ENCODE assay signal across 8 mouse cellular contexts in the genomic region with DNA sequence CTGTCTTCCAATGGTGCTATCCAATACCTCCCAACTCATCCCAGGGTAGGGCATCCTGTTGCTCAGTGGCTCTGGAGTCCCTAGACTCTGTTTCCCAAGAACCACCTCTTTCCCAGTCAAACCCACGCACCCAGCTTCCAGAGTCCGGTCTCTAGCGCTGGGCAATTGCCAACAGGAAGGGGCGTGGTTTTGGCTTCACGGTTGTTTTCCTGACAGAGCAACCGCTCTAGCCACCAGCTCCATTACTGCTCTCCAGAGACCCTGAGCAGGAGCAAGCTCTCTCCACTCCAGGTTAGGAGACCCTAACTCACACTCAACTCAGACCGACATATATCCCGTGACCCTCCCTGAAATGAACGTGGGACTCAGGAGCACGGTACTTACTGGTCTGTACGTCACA. TPM values are rescaled to one million over a fixed set of nuclear protein-coding genes. Genes with fewer than 3 reads are reported as not detected.
DNase-seq lines count a peak whose midpoint lies in the region; ATAC-seq lines count a peak whose summit lies in the region.

No protein-coding gene starts in this region.

- H3K36me3 ChIP-seq in forebrain, embryonic 13.5 days (ENCODE audit: poor library complexity, severe bottlenecking): no peaks in the 10 kb centered on the region

- H3K4me2 ChIP-seq in forebrain, embryonic 13.5 days: no peak overlapping the region

- DNase-seq in 416B (ENCODE audit: low read depth): peak; percentile 82
- peak; percentile 65 to 76 for DNase-seq in adrenal gland, adult 18-20 months (ENCODE audit: low spot score in 2 of 2)
- DNase-seq in heart, postnatal 36 days: peak; percentile 90 to 95
- peak; percentile 8 to 21 for DNase-seq in layer of hippocampus, postnatal 36 days
- peak; percentile 87 for DNase-seq in ovary, postnatal 36 days (ENCODE audit: low spot score)
- no peak for DNase-seq in left cerebral cortex, postnatal 25 days (ENCODE audit: low spot score in 2 of 2)

- peak; percentile 53 for ATAC-seq in erythroblast, adult 5-6 weeks (replicated peaks; ENCODE audit: low FRiP score, poor library complexity, severe bottlenecking)
- no peak for ATAC-seq in forebrain, embryonic 13.5 days

- no peak overlapping the region for H3K9ac ChIP-seq in forebrain, embryonic 13.5 days

- H3K4me3 ChIP-seq in forebrain, embryonic 13.5 days: no peak overlapping the region

- H3K27ac ChIP-seq in forebrain, embryonic 13.5 days: no peak overlapping the region

- peaks cover 11% of the 10 kb centered on the region; the same call in 1 of the 2 replicates for H3K4me1 ChIP-seq in forebrain, embryonic 13.5 days

- intact Hi-C loops in heart, postnatal 36 days (cut with DNase I): loop anchor here (2.0 kb wide), 1 partner anchor 38 kb away; a partner anchor contains a TSS
- intact Hi-C loops in left cerebral cortex, postnatal 25 days (cut with DNase I): no loop called here

- H3K9me3 ChIP-seq in forebrain, embryonic 13.5 days (replicated peaks): no peaks in the 10 kb centered on the region

- 82% methylated on average over 11 of the region's 11 CpGs for WGBS in forebrain, embryonic 13.5 days

- H3K27me3 ChIP-seq in forebrain, embryonic 13.5 days: no peaks in the 10 kb centered on the region

RNA-seq across cellular contexts. Expression of a gene that starts 13.2 kb away (rescaled TPM):
- total RNA-seq in adrenal gland, adult 18-20 months (2021): under 1 TPM; 0.20 to 0.22 TPM
- not detected in 2 replicates for total RNA-seq in erythroblast, adult 5-6 weeks (2015; ENCODE audit: low replicate concordance)
- total RNA-seq in erythroblast, adult 5-6 weeks (2017; ENCODE audit: low replicate concordance): not detected in 2 replicates
- under 1 TPM; 0.64 to 0.98 TPM for total RNA-seq in heart, postnatal 36 days (2021)
- total RNA-seq in layer of hippocampus, postnatal 36 days (2021): under 1 TPM; 0.66 to 0.95 TPM
- 0.43 and 0.57 TPM in 2 replicates for polyA plus RNA-seq in forebrain, embryonic 13.5 days (2015; fragmentation: Nextera tagmentation; extraction: Ambion mirVana)
- total RNA-seq in left cerebral cortex, postnatal 25 days (2021): under 1 TPM; 0.48 to 0.53 TPM

RNA-seq across cellular contexts. Expression of a gene that starts 17.2 kb away (rescaled TPM):
- 1 to 10 TPM in 1 of 2 experiments, under 1 TPM in 1; 0.64 to 1.3 TPM for total RNA-seq in adrenal gland, adult 18-20 months (2021)
- total RNA-seq in erythroblast, adult 5-6 weeks (2015; ENCODE audit: low replicate concordance): not detected in 2 replicates
- not detected in 2 replicates for total RNA-seq in erythroblast, adult 5-6 weeks (2017; ENCODE audit: low replicate concordance)
- not detected for total RNA-seq in heart, postnatal 36 days (2021)
- total RNA-seq in layer of hippocampus, postnatal 36 days (2021): not detected
- 0.39 and 1.1 TPM in 2 replicates for polyA plus RNA-seq in forebrain, embryonic 13.5 days (2015; fragmentation: Nextera tagmentation; extraction: Ambion mirVana)
- not detected for total RNA-seq in left cerebral cortex, postnatal 25 days (2021)

RNA-seq across cellular contexts. Expression of a gene that starts 38.6 kb away (rescaled TPM):
- total RNA-seq in adrenal gland, adult 18-20 months (2021): 10 to 100 TPM in 1 of 2 experiments, 1 to 10 TPM in 1; 9.4 to 11.0 TPM
- total RNA-seq in erythroblast, adult 5-6 weeks (2015; ENCODE audit: low replicate concordance): 2.5 and 3.3 TPM in 2 replicates
- total RNA-seq in erythroblast, adult 5-6 weeks (2017; ENCODE audit: low replicate concordance): 0.14 and 0.17 TPM in 2 replicates
- 1 to 10 TPM; 8.1 to 8.7 TPM for total RNA-seq in heart, postnatal 36 days (2021)
- 10 to 100 TPM; 17.1 to 17.7 TPM for total RNA-seq in layer of hippocampus, postnatal 36 days (2021)
- polyA plus RNA-seq in forebrain, embryonic 13.5 days (2015; fragmentation: Nextera tagmentation; extraction: Ambion mirVana): 15.3 and 16.0 TPM in 2 replicates
- 10 to 100 TPM; 15.0 to 17.5 TPM for total RNA-seq in left cerebral cortex, postnatal 25 days (2021)

RNA-seq across cellular contexts. Expression of a gene that starts 38.9 kb away (rescaled TPM):
- 10 to 100 TPM; 11.6 to 11.9 TPM for total RNA-seq in adrenal gland, adult 18-20 months (2021)
- 7.9 and 8.1 TPM in 2 replicates for total RNA-seq in erythroblast, adult 5-6 weeks (2015; ENCODE audit: low replicate concordance)
- total RNA-seq in erythroblast, adult 5-6 weeks (2017; ENCODE audit: low replicate concordance): 6.1 and 8.0 TPM in 2 replicates
- 10 to 100 TPM; 13.6 to 18.9 TPM for total RNA-seq in heart, postnatal 36 days (2021)
- 10 to 100 TPM in 1 of 2 experiments, 1 to 10 TPM in 1; 9.8 to 11.7 TPM for total RNA-seq in layer of hippocampus, postnatal 36 days (2021)
- 43.7 and 45.8 TPM in 2 replicates for polyA plus RNA-seq in forebrain, embryonic 13.5 days (2015; fragmentation: Nextera tagmentation; extraction: Ambion mirVana)
- 10 to 100 TPM; 13.5 to 14.0 TPM for total RNA-seq in left cerebral cortex, postnatal 25 days (2021)

RNA-seq across cellular contexts. Expression of a gene that starts 58.9 kb away (rescaled TPM):
- 1 to 10 TPM; 5.6 to 8.9 TPM for total RNA-seq in adrenal gland, adult 18-20 months (2021)
- total RNA-seq in erythroblast, adult 5-6 weeks (2015; ENCODE audit: low replicate concordance): not detected in 2 replicates
- not detected in 2 replicates for total RNA-seq in erythroblast, adult 5-6 weeks (2017; ENCODE audit: low replicate concordance)
- total RNA-seq in heart, postnatal 36 days (2021): 10 to 100 TPM; 58.7 to 67.8 TPM
- total RNA-seq in layer of hippocampus, postnatal 36 days (2021): 10 to 100 TPM; 16.3 to 17.9 TPM
- 10.9 and 11.2 TPM in 2 replicates for polyA plus RNA-seq in forebrain, embryonic 13.5 days (2015; fragmentation: Nextera tagmentation; extraction: Ambion mirVana)
- 10 to 100 TPM; 20.9 TPM for total RNA-seq in left cerebral cortex, postnatal 25 days (2021)

Comparison
In these comparisons a context has a peak if more than half of its experiments do, and no peak if none do; other contexts are left out.
1. DNase-seq: peak in 416B (single experiment), adrenal gland, adult 18-20 months (2 of 2), heart, postnatal 36 days (2 of 2), layer of hippocampus, postnatal 36 days (2 of 2) and ovary, postnatal 36 days (single experiment); none in left cerebral cortex, postnatal 25 days (0 of 2).